Mouse (Mus musculus) kidney, embryonic 16.5 days (tissue): Measurements from ENCODE around the gene Maml3. TPM values are rescaled to one million over a fixed set of nuclear protein-coding genes. Genes with fewer than 3 reads are reported as not detected.
A peak's percentile ranks its signal among the peaks of the same experiment; 100 is the strongest.

ENCODE experiments used
- ATAC-seq: fragments of 200-750 bp; cut with Nextera tagmentation; 2 replicates; pipeline ENCODE4 v1.8.0; 2017; ENCODE audit warnings: moderate TSS enrichment; ENCODE audit not compliant: low FRiP score, low TSS enrichment
- H3K27ac ChIP-seq: fragments of 300-500 bp; sonication (generic); 2 replicates; pipeline ENCODE4 v1.5.1; 2014; ENCODE audit warnings: low read length
- H3K27me3 ChIP-seq: fragments of 300-500 bp; sonication (generic); 2 replicates; pipeline ENCODE4 v1.6.1; 2014; ENCODE audit warnings: low read length, control low read depth, mixed read lengths; ENCODE audit not compliant: insufficient read depth
- H3K36me3 ChIP-seq: fragments of 300-500 bp; sonication (generic); 2 replicates; pipeline ENCODE4 v1.6.1; 2014; ENCODE audit warnings: low read length, control low read depth, mixed read lengths; ENCODE audit not compliant: insufficient read depth
- H3K4me1 ChIP-seq: fragments of 300-500 bp; sonication (generic); 2 replicates; pipeline ENCODE4 v1.6.1; 2014; ENCODE audit warnings: low read length, control low read depth, mixed read lengths; ENCODE audit not compliant: insufficient read depth
- H3K4me2 ChIP-seq: fragments of 300-500 bp; sonication (generic); replicated peaks from 2 replicates; pipeline ENCODE4 v1.6.1; 2014; ENCODE audit warnings: low read depth, low read length
- H3K4me3 ChIP-seq: fragments of 300-500 bp; sonication (generic); 2 replicates; pipeline ENCODE4 v1.5.1; 2014; ENCODE audit warnings: mild to moderate bottlenecking, low read length
- H3K9ac ChIP-seq: fragments of 300-500 bp; sonication (generic); replicated peaks from 2 replicates; pipeline ENCODE4 v1.6.1; 2014; ENCODE audit warnings: low read length
- H3K9me3 ChIP-seq: fragments of 300-500 bp; sonication (generic); 2 replicates; pipeline ENCODE4 v1.6.1; 2016; ENCODE audit warnings: low read length, control low read depth
- WGBS: fragments of 180-500 bp; shearing (Covaris S2); extraction: QIAGEN DNeasy Blood & Tissue Kit; methylation state at CpG from one replicate; pipeline ENCODE4 v1.1.7; 2014; 5-methylcytosine and 5-hydroxymethylcytosine counted together
- polyA plus RNA-seq: library from polyadenylated mRNA; unstranded; fragments of >200 nt; fragmentation: Nextera tagmentation; extraction: Ambion mirVana; gene quantifications from 2 replicates; pipeline ENCODE4 v1.2.1, GENCODE M21; 2015

The Maml3 gene
- polyA plus RNA-seq, 1 experiment from 2014 or later, result 6.7 TPM

DNA sequence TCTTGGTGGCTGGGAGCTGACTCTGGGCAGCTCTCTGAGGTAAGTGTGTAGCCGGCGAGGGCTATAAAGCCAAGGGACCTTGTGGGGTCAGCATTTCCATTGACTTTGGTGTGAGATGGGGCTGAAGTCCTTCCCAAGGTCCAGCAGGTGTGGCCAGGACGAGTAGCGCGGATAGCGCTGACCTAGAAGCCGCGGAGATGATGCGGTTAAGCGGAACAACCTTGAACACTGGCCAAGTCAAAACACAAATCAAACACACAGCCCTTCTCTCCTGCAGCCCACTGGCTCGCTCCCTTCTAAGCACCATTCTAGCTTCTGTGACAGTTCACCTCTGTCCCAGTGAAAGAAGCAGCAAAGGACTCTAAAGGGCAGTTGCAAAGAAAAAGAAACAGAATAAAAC lies 225.7 kb downstream of the Maml3 start:
- Histone ChIP-seq H3K4me2 (no peak overlapping the region), H3K4me1 (peaks cover 39% of the 10 kb centered on the region), H3K9ac (no peak overlapping the region), H3K27me3 (no peaks in the 10 kb centered on the region), H3K9me3 (no peaks in the 10 kb centered on the region), H3K27ac (no peak overlapping the region), H3K4me3 (no peak overlapping the region), H3K36me3 (no peaks in the 10 kb centered on the region)
- 30% methylated on average over 11 of the region's 11 CpGs for WGBS
- ATAC-seq, result no peak

DNA sequence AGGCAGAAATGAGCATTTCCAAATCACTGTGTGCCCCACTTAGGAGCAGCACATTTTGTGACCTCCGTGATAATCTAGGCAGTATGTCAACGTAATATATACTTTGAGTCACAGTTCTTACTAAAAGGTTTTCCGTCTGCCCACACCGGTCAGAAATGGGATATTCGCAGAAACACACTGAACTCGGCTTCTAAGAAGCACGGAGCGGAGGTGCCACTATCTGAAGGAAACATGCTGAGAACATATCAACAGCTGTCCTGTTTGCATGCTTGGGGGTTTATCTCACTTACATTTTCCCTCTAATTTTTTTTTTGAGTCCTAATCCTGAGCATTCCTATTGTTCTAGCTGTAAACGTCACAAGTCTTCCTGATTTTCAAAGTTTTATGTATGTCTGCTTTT lies 226.3 kb downstream of the Maml3 start:
- no peak overlapping the region for H3K27ac ChIP-seq
- H3K4me1 ChIP-seq, result peaks cover 45% of the 10 kb centered on the region
- no peak overlapping the region for H3K9ac ChIP-seq
- ATAC-seq, result no peak
- H3K27me3 ChIP-seq, result no peaks in the 10 kb centered on the region
- no peak overlapping the region for H3K4me3 ChIP-seq
- H3K4me2 ChIP-seq, result no peak overlapping the region
- 69% methylated on average over 9 of the region's 9 CpGs for WGBS
- no peaks in the 10 kb centered on the region for H3K36me3 ChIP-seq
- no peaks in the 10 kb centered on the region for H3K9me3 ChIP-seq

DNA sequence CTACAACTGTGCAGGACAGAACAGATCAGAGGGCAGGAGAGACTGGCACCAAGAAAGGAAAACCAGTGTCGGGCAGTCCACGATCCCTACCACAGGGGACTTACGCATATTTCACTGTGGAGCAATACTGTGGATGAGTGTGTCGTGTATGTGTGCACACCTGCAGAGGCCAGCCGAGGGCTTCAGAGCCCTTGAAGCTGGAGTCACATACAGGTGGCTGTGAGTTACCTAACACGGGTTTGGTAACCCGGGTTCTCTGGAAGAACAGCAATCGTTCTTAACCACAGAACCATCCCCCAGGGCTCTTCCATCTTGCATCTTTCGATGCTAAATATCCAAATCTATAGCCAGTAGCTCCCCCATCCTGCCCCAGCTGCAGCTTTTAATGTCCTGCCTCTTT lies 228.1 kb downstream of the Maml3 start:
- peaks cover 51% of the 10 kb centered on the region for H3K4me1 ChIP-seq
- H3K36me3 ChIP-seq, result no peaks in the 10 kb centered on the region
- H3K9ac ChIP-seq, result no peak overlapping the region
- H3K27me3 ChIP-seq, result no peaks in the 10 kb centered on the region
- no peaks in the 10 kb centered on the region for H3K9me3 ChIP-seq
- H3K4me2 ChIP-seq, result no peak overlapping the region
- no peak for ATAC-seq
- H3K27ac ChIP-seq, result no peak overlapping the region
- H3K4me3 ChIP-seq, result no peak overlapping the region
- WGBS, result 89% methylated on average over 9 of the region's 9 CpGs

DNA sequence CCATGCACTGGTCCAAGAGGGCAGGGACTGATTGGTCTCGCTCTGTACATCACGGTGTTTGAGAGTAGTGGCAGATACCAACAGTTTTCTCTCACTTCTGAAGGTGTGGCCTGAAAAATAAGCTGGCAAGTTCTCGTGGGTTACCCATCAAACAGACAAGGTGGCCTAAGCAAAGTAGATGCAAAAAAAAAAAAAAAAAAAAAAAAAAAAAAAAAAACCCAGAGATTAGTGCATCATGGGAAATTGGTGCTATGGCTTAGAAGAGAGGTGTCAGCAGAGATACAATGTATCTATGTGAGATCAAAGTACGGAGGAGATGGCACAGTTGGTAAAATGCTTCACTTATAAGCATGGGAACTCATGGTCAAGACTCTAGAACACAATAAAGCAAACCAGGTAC lies 229.2 kb downstream of the Maml3 start:
- Histone ChIP-seq H3K9me3 (no peaks in the 10 kb centered on the region), H3K36me3 (no peaks in the 10 kb centered on the region), H3K27ac (no peak overlapping the region), H3K27me3 (no peaks in the 10 kb centered on the region), H3K4me2 (no peak overlapping the region), H3K9ac (no peak overlapping the region), H3K4me1 (peaks cover 47% of the 10 kb centered on the region), H3K4me3 (no peak overlapping the region)
- no peak for ATAC-seq
- WGBS, result 92% methylated on average over 4 of the region's 4 CpGs

DNA sequence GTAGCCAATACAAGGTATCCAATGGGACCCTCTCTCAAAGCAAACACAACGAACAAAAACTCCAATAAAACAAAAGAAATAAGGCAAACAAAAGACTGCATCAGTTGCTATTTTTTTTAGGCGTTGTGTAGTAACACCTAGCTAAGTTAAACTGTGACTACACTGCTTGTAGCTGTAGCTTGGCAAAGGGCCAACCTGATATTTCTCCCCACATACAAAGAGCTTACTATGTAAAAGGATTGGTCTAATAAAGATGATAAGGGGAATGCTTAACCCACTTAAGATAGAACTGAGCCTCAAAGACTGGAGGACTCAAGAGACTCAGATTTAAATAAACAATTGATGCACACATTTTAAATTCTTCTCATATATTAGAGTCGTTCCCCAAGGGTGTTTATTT lies 230.6 kb downstream of the Maml3 start:
- Histone ChIP-seq H3K27me3 (no peaks in the 10 kb centered on the region), H3K9me3 (no peaks in the 10 kb centered on the region), H3K4me2 (no peak overlapping the region), H3K9ac (no peak overlapping the region), H3K4me1 (peaks cover 39% of the 10 kb centered on the region), H3K36me3 (no peaks in the 10 kb centered on the region), H3K4me3 (no peak overlapping the region), H3K27ac (no peak overlapping the region)
- 69% methylated on average over 3 of the region's 3 CpGs for WGBS
- ATAC-seq, result no peak

DNA sequence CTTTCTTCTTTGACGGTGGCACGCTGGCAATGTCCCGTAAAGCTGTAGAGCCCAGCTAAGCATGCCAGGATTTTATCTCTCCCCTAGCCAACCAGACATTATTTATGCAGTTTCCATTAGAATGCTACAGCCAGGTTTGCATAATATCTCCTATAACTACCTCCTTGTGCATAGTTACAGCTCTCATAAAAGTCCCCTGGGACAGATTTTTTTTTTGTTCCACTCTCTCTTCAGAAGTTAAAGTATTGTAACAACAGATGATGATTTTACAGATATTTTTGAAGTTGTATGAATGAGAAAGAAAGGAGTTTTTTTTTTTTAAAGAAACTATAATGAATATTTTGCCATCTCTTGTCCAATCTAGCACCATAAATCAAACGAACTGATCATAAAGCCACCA lies 232.1 kb downstream of the Maml3 start:
- 0 out of 2 replicates have a peak overlapping the region, but pooled peaks have one; percentile 5 for H3K27ac ChIP-seq
- H3K9me3 ChIP-seq, result no peaks in the 10 kb centered on the region
- 39% methylated on average over 4 of the region's 4 CpGs for WGBS
- no peak overlapping the region for H3K4me3 ChIP-seq
- H3K9ac ChIP-seq, result no peak overlapping the region
- H3K36me3 ChIP-seq, result no peaks in the 10 kb centered on the region
- no peak overlapping the region for H3K4me2 ChIP-seq
- ATAC-seq, result 0 out of 2 replicates have a peak, but pooled peaks have one; percentile 5
- no peaks in the 10 kb centered on the region for H3K27me3 ChIP-seq
- peaks cover 45% of the 10 kb centered on the region for H3K4me1 ChIP-seq

DNA sequence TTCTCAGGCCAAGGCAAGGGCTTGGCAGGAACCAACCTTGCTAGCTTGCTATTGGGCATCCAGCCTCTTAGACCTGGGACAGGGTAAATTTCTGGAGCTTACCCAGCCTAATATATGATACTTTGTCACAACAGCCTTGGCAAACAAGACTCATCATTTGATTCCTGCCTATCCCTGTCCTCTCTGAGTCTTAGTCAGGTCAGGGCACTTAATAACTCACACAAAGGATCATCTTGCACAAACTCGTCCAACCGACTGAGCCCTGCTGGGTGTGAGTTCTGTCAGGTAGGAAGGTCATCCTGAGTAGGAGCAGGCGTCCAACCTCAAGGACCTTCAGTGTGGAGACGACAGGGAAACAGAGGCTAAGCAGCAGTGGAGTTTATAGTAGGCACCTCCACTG lies 233.5 kb downstream of the Maml3 start:
- Histone ChIP-seq H3K9ac (no peak overlapping the region), H3K36me3 (no peaks in the 10 kb centered on the region), H3K4me1 (peaks cover 45% of the 10 kb centered on the region), H3K27me3 (no peaks in the 10 kb centered on the region), H3K4me2 (no peak overlapping the region), H3K4me3 (no peak overlapping the region), H3K27ac (no peak overlapping the region), H3K9me3 (no peaks in the 10 kb centered on the region)
- no peak for ATAC-seq
- WGBS, result 52% methylated on average over 4 of the region's 4 CpGs

DNA sequence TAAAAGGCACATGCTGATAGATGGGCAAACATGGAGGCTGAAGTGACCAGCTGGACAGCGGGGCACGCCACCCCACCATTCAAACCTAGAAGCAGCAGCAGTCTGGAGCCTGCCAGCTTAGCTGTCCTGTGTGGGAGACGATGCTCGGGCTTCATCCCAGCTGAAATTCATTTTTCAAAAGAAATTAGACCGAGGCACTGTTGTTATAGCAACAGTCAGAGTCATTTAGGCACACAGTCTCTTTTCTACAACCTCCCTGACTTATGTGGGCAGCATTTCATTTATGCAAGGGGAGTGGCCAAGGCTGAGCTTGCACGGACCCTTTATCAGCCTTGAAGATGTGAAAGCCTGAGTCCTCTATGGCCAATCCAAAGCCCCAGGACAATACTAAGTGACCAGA lies 234.9 kb downstream of the Maml3 start:
- WGBS, result 70% methylated on average over 6 of the region's 6 CpGs
- Histone ChIP-seq H3K4me1 (peaks cover 45% of the 10 kb centered on the region), H3K27me3 (no peaks in the 10 kb centered on the region), H3K4me2 (no peak overlapping the region), H3K27ac (no peak overlapping the region), H3K9ac (no peak overlapping the region), H3K36me3 (no peaks in the 10 kb centered on the region), H3K9me3 (no peaks in the 10 kb centered on the region), H3K4me3 (no peak overlapping the region)
- ATAC-seq, result no peak

DNA sequence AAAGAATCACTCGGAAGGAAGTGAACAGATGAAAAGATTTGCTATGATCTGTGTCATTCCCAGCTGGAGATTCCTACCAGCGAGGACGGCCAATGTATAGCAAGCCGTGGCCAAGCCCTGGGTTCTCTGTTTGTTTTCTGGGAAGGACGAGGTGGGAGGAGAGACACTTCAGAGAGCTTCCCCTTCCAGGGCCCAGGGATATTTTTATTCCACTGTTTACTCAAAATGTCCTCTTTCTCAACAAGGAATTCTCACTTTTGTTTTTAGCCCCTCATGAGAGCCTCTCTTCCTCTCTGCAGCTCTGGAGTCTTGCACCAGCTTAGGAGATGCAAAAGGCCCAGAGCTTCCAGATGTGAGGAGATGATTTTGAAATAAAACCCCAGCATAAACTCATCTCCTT lies 236.0 kb downstream of the Maml3 start:
- H3K27me3 ChIP-seq, result no peaks in the 10 kb centered on the region
- no peak overlapping the region for H3K9ac ChIP-seq
- H3K36me3 ChIP-seq, result no peaks in the 10 kb centered on the region
- peaks cover 40% of the 10 kb centered on the region for H3K4me1 ChIP-seq
- no peaks in the 10 kb centered on the region for H3K9me3 ChIP-seq
- H3K4me3 ChIP-seq, result no peak overlapping the region
- 0 out of 2 replicates have a peak overlapping the region, but pooled peaks have one; percentile 26 for H3K4me2 ChIP-seq
- H3K27ac ChIP-seq, result peak overlapping the region; percentile 47; the same call in 1 of the 2 replicates
- ATAC-seq, result no peak
- 14% methylated on average over 5 of the region's 5 CpGs for WGBS

DNA sequence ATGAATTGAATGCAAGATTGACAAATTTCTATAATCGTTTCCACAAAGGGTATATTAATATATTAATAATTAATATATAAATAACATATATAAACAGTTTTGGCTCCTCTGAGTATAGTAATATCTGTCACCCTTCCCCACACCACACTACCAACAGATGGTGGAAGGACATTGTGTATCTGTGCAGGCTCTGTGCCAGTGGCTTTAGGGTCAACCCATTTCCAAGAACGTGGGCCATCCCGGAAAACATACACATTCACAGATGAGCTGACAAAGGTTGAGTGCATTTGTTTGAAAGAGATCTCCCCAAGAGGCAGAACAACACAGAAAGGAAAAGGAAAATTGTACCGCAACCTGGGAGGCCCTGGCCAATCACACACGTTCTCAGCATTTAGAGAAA lies 238.4 kb downstream of the Maml3 start:
- no peaks in the 10 kb centered on the region for H3K27me3 ChIP-seq
- ATAC-seq, result no peak
- no peaks in the 10 kb centered on the region for H3K36me3 ChIP-seq
- H3K4me2 ChIP-seq, result no peak overlapping the region
- 89% methylated on average over 5 of the region's 5 CpGs for WGBS
- no peak overlapping the region for H3K27ac ChIP-seq
- H3K4me1 ChIP-seq, result peaks cover 17% of the 10 kb centered on the region
- H3K4me3 ChIP-seq, result no peak overlapping the region
- no peaks in the 10 kb centered on the region for H3K9me3 ChIP-seq
- H3K9ac ChIP-seq, result no peak overlapping the region
